Mouse (Mus musculus) kidney, postnatal 36 days (tissue): ENCODE measurements around the gene Med16.
"Not testable (repeated sequence)": the region's sequence is repeated elsewhere in the genome, so short reads cannot be mapped to it uniquely, and the experiment has no call there.

Source experiments
- DNase-seq, 2 experiments: peaks; one replicate each; pipeline ENCODE4 v3.0.0; 2021 to 2022; ENCODE audit warnings: mixed read lengths in 2 of 2

The Med16 gene

DNA sequence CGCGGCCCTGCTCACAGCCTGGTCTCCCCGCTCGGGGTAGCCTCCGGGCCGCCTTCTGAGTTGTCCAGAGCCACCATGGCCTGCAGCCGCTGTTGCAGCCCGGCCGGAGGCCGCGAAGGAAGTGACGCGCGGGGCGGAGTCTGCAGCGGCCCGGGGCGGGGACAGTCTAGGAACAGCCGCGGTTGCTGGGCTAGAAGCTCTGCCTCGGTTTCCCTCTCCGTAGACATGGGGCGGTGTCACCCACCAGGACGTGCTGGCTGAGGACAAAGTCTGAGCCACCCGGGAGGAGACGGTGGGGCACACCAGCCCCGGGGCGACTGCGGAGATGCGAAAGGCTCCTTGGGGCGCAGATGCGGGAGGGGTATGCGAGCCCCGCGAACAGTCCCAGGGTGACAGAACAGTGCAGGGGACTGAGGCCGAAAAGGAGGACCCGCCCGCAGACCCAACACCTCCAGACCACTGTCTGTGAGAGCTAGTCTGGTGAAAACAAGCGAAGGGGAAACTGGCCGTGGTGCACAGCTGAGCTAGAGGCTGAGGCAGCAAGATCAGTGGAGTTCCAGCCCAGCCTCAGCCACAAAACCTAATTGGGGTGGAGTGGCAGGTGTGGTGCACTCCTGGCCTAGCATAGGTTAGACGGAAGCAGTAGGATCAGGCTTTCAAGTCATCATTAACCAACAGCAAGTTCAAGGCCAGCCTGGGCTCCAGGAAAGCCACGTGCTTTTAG, 8.2 kb upstream of the Med16 start, which contains the start of gene Kiss1r:
Gene Kiss1r (plus strand): TSS at position 164 of the 724 bp plus-strand sequence.
- peak; percentile 88 to 96 for DNase-seq

DNA sequence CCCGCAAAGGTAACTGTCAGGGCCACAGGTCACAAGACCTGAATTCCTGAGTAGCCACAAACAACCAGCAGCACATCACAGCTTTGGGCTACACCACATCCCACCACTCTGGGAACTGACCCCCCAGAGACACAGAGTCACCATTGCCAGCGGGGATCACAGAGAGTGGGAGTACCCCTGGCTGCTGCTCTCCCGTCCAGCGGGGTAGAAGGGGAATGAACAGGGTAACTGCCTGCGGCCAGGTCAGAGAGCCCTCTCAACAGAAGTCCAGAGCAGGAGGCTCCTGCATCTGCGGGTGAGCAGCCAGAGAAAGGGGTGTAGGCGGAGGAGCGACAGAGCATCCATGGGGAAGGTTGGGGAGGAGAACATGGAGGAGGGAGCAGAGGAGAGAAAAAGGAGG, 7.4 kb upstream of the Med16 start:
- DNase-seq = no peak

GRCm38 (mm10) chr10:79914948-79915596, 6.3 kb upstream of the Med16 start:
- no peak for DNase-seq

- DNase-seq = no peak
These were observed 5.6 kb upstream of the Med16 start for GRCm38 (mm10) chr10:79914131-79914947.

DNA sequence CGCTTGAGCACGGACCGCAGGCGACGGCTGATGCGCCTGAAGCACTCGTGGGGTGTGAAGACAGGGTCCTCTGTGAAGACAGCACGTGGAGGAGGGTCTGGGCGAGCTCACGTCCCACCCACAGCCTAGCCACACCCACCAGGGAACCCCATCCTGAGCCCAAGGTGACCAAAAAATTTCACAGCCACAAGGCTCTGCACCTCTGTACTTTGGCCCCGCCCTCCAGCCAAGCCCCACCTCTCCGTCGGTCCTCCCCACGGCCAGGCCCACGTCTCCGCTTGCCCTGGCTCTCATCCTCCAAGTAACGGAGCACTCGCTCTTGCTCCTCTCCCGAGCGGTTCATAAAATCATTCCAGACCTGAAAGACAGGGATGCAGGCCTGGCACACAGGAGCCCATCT, 3.7 kb upstream of the Med16 start:
- DNase-seq = peak in 1 of 2 experiments; percentile 61

- no peak for DNase-seq
These were observed 1.8 kb upstream of the Med16 start, which contains the start of gene Gm26602 for GRCm38 (mm10) chr10:79910556-79910955. TSS of gene Gm26602 (plus strand) at chr10:79910856.

DNA sequence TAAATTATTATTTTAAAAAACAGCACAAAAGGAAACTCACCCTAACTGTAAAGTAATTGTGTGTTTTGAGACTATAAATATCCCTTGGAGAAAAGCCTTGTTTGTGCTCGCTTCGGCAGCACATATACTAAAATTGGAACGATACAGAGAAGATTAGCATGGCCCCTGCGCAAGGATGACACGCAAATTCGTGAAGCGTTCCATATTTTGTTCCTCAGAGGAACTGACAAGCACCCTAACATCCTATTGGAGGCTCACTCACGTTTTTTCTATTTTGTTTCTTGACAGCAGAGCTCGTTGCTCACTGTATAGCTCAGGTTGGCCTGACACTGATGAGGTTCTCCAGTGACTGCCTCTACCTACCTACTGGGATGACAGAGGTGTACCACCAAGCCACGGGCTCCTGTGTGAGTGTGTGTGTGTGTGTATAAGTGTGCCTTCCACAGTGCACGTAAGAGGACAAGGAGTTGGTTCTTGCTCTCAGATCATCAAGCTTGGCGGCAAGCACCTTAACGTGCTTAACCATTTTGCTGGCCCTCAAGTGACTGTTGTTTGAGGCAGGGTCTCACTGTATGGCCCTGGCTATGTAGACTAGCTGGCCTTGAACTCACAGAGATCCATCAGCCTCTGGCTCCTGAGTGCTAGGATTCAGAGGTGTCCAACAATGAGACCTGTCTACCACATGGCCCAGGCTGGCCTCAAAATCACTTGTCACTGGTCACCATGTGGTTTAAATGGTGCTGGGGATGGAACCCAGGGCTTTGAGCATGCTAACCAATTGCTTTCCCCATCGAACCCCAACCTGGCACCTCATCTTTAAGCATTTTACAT, 584 bp upstream of the Med16 start:
- peak in 1 of 2 experiments; percentile 41 for DNase-seq

GRCm38 (mm10) chr10:79907415-79907814, 1.3 kb downstream of the Med16 start:
- DNase-seq = no peak

- no peak for DNase-seq
These were observed 2.0 kb downstream of the Med16 start for GRCm38 (mm10) chr10:79906712-79907111.

DNA sequence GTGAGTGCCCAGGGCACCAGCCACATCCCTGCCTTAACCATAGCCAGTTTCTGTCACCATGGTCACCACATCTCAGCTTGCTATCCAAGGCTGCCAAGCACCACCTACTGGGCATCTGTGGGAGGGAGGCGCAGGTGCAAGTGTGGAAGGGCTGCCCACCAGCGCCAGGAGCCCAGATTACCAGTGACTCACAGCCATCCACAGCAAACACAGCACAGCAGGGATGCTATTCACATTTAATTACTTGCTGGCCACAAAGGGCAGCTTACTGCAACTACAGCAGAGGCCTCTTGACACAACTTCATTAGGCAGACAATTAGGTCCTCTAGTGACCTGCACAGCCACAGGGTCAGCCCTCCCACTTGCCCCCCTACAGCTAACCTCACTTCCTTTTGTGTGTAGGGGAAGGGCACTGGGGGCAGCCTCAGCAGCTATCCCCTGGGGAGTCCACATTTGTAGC, 7.7 kb downstream of the Med16 start:
- no peak for DNase-seq

DNA sequence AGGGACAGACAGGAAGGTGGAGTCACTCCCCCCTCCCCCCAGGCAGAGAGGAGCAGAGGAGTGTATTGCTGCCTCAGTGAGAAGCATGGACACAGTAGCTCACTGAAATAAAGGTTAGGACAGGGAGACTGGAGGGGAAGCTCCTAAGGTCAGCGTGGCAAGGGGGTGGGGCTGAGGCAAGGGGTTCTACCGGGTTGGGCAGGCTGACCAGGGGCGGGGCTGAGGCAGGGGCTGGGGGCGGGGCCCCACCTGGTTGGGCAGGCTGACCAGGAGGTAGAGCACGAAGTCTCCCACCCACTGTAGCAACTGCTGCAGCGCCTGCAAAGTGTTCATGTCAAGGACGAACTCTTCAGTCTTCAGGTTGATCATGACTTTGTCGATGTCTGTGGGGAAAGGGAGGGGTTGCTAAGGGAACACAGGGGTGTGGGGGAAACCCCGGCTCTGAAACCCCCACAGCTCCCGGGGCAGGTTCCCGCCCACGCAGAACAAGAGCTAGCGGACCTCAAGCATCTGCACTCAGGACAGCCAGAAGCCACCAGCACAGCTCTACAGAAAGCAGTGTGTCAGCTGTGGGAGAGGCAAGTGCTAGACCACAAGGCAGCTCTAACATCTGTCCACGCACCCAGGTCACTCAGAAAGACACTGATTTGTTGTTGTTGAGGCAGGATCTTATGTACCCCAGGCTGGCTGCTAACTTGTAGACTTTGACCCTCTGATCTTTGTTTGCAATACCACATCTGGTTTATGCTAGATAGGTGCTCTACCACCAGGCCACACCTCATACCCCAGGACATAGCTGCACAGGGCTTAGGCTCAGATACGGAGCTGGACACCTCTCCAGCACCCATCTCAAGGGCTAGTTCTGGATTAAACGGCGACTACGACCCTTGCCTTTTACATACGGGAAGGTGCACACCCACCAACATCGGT, 11.1 kb downstream of the Med16 start:
- peak; percentile 51 to 65 for DNase-seq

DNA sequence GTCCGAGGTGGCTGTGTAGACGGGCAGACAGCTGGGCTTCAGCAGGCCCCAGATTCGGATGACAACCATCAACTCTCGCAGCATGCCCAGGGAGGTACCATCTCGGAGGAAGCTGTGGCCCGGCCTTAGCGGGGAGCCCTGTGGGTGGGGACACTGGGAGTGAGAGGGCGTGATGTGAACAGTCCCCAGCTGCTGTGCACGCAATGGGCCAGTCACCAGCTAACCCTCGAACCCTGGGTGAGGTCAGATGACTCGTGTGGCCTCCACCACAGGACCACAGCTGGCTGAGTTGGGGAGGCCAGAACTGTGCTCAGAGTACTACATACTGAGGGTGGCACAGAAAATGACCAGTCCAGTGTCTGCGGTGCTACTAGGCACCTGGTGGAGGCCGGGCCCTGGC, 11.9 kb downstream of the Med16 start:
- DNase-seq = no peak

GRCm38 (mm10) chr10:79896306-79896705, 12.4 kb downstream of the Med16 start:
- no peak for DNase-seq

GRCm38 (mm10) chr10:79892451-79893118, 16.1 kb downstream of the Med16 start:
- DNase-seq = peak; percentile 77 to 91

DNA sequence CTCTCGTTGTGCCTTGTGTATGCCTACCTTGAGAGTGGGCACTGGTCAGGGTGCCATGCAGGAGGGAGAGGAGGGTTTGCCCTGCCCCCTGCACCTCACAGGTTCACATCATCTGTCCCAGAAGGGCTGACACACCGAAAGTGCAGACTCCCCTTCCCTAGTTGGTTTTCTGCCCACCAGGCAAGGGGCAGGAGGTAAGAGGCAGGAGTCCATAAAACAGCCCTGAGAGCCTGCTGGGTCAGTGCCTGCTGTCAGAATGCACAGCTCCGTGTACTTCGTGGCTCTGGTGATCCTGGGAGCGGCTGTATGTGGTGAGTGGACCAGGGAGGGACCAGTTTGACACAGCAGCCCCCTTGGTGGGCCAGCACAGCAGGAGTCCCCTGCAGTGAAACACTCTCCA, 18.1 kb downstream of the Med16 start, which contains the start of gene Cfd:
Gene Cfd (plus strand): TSS at position 184 of the 400 bp plus-strand sequence.
- DNase-seq = no peak

DNA sequence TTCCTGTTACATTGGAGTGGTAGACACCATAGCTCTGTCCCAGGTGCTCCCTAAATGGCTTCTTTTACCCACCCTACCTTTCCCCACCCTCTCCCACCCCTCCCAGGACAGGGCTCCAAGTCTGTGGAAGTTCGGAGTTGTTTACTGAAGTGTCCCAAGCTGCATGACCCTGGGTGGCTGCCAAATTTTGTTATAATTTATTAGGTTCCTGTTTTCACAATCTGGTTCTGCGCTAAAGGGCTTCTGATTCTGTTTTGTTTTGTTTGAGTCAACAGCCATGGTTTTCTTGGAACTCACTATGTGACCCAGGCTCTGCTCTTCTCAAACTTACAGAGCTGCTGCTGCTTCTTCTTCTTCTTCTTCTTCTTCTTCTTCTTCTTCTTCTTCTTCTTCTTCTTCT, 19.3 kb downstream of the Med16 start:
- DNase-seq = peak; percentile 69 to 81

GRCm38 (mm10) chr10:79886611-79887010, 22.1 kb downstream of the Med16 start:
- DNase-seq = no peak

- DNase-seq = no peak
These were observed 22.7 kb downstream of the Med16 start, which contains the start of gene Elane for GRCm38 (mm10) chr10:79886054-79886453. TSS of gene Elane (plus strand) at chr10:79886247.

DNA sequence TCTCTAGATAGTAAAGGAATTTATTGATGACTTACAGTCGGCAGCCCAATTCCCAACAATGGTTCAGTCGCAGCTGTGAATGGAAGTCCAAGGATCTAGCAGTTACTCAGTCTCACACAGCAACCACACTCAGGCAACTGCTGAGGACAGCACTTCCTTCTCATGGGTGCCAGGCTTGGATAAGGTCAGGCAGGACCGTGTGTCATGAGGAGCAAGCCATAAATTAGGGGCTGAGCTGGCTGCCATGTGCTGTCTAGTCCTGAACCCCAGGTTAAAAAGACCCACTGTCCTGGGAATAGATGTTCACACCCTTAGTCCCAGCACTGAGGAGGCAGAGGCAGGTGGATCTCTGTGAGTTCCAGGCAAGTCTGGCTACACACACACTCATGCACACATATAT, 23.8 kb downstream of the Med16 start:
- DNase-seq = not testable (repeated sequence)

GRCm38 (mm10) chr10:79884446-79884845, 24.3 kb downstream of the Med16 start:
- DNase-seq = peak; percentile 92 to 93
